Comparison of ENCODE assay signal across 9 mouse cellular contexts in the genomic region with DNA sequence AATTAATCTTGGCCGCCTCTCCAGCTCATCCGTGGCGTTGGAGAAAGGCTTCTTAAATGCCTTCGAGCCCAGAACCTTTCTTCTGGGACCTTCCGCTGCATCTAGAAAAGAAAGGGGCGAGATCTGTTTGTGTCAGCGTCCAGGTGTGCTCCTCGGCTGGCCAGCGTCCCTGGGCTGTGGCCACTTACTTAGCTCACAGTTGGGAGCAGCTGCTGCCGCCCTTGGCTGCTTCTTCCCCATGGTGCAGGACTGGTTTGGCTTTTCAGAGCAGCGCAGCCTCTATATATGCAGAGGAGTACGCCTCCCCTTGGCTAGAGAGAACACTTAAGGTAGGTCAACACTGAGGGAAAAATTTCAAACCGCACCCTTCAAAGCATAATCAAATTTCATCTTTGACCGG. TPM values are rescaled to one million over a fixed set of nuclear protein-coding genes. Genes with fewer than 3 reads are reported as not detected.
DNase-seq lines count a peak whose midpoint lies in the region; ATAC-seq and TF ChIP-seq lines count a peak whose summit lies in the region.
"Had no signal": no experiment of that assay in that cellular context is flagged by ENCODE, and none has a peak within 500 bp of the region (broad histone marks: within the 10 kb centered on the region; RNA-seq: fewer than 3 reads in every experiment).

No protein-coding gene starts in this region.

- peak; percentile 43 for DNase-seq in adrenal gland, adult 2 months
- DNase-seq in adrenal gland, postnatal 4 days (ENCODE audit: low spot score in 2 of 2): no peak
- DNase-seq in ES-CJ7 (ENCODE audit: low read depth, low spot score): peak; percentile 28
- DNase-seq in heart, postnatal 0 days (ENCODE audit: low spot score): no peak
- DNase-seq in layer of hippocampus, adult 11-12 months (ENCODE audit: low spot score): no peak
- DNase-seq in right cerebral cortex, postnatal 36 days (ENCODE audit: low spot score in 2 of 2): no peak

- H3K4me2 ChIP-seq in heart, postnatal 0 days (ENCODE audit: low read depth, low read length): peak overlapping the region; percentile 89
- peak overlapping the region; percentile 82 for H3K4me2 ChIP-seq in limb, embryonic 13.5 days (replicated peaks)
- peak overlapping the region; percentile 68 for H3K4me2 ChIP-seq in midbrain, embryonic 13.5 days (replicated peaks)

- no peak for ATAC-seq in heart, postnatal 0 days (ENCODE audit: insufficient read depth, low read depth)
- ATAC-seq in limb, embryonic 13.5 days (ENCODE audit: low FRiP score, low read depth): no peak
- no peak for ATAC-seq in midbrain, embryonic 13.5 days

- H3K4me1 ChIP-seq in heart, postnatal 0 days (ENCODE audit: control insufficient read depth, insufficient read depth): peaks cover 23% of the 10 kb centered on the region
- peaks cover 50% of the 10 kb centered on the region for H3K4me1 ChIP-seq in limb, embryonic 13.5 days
- peaks cover 47% of the 10 kb centered on the region for H3K4me1 ChIP-seq in midbrain, embryonic 13.5 days (replicated peaks)

- TF ChIP-seq CTCF in heart, postnatal 0 days (IDR thresholded peaks at IDR 0.05; ENCODE audit: low read depth): no peak

- H3K27me3 ChIP-seq in heart, postnatal 0 days (ENCODE audit: control insufficient read depth, insufficient read depth, low read length): peaks cover 12% of the 10 kb centered on the region; the same call in 1 of the 2 replicates
- H3K27me3 ChIP-seq in limb, embryonic 13.5 days: peaks cover 17% of the 10 kb centered on the region
- peaks cover 30% of the 10 kb centered on the region for H3K27me3 ChIP-seq in midbrain, embryonic 13.5 days

- no peaks in the 10 kb centered on the region for H3K9me3 ChIP-seq in heart, postnatal 0 days (replicated peaks; ENCODE audit: control insufficient read depth, low read length)
- no peaks in the 10 kb centered on the region for H3K9me3 ChIP-seq in limb, embryonic 13.5 days
- H3K9me3 ChIP-seq in midbrain, embryonic 13.5 days: no peaks in the 10 kb centered on the region

- H3K4me3 ChIP-seq in heart, postnatal 0 days (ENCODE audit: low read depth, low read length): peak overlapping the region; percentile 83
- H3K4me3 ChIP-seq in limb, embryonic 13.5 days: peak overlapping the region; percentile 94
- H3K4me3 ChIP-seq in midbrain, embryonic 13.5 days (replicated peaks): peak overlapping the region; percentile 96

- 6% methylated on average over 14 of the region's 14 CpGs for WGBS in heart, postnatal 0 days
- 2% methylated on average over 14 of the region's 14 CpGs for WGBS in limb, embryonic 13.5 days
- 4% methylated on average over 14 of the region's 14 CpGs for WGBS in midbrain, embryonic 13.5 days

- no peaks in the 10 kb centered on the region for H3K36me3 ChIP-seq in heart, postnatal 0 days (replicated peaks; ENCODE audit: control insufficient read depth, insufficient read depth, low read length)
- no peaks in the 10 kb centered on the region for H3K36me3 ChIP-seq in limb, embryonic 13.5 days
- no peaks in the 10 kb centered on the region for H3K36me3 ChIP-seq in midbrain, embryonic 13.5 days

- no peak overlapping the region for H3K27ac ChIP-seq in heart, postnatal 0 days (ENCODE audit: low read depth)
- no peak overlapping the region for H3K27ac ChIP-seq in limb, embryonic 13.5 days
- H3K27ac ChIP-seq in midbrain, embryonic 13.5 days: no peak overlapping the region

- peak overlapping the region; percentile 11; the same call in 1 of the 2 replicates for H3K9ac ChIP-seq in heart, postnatal 0 days (replicated peaks; ENCODE audit: low read depth, low read length)
- H3K9ac ChIP-seq in limb, embryonic 13.5 days: peak overlapping the region; percentile 58
- peak overlapping the region; percentile 8; the same call in 1 of the 2 replicates for H3K9ac ChIP-seq in midbrain, embryonic 13.5 days (replicated peaks)

- TF ChIP-seq EP300 in heart, postnatal 0 days (IDR thresholded peaks at IDR 0.05; ENCODE audit: low read depth): no peak

RNA-seq across cellular contexts. Expression of a gene that starts 1.0 kb away (rescaled TPM):
- total RNA-seq in adrenal gland, adult 2 months (2021): 100 to 1,000 TPM; 116 to 132 TPM
- 55.2 and 65.0 TPM in 2 replicates for polyA plus RNA-seq in adrenal gland, adult 2 months (2012; rRNA removed)
- 10 to 100 TPM; 73.1 to 89.5 TPM for total RNA-seq in adrenal gland, postnatal 4 days (2021)
- 18.0 and 66.7 TPM in 2 replicates for total RNA-seq in heart, postnatal 0 days (2014; rRNA removed; ENCODE audit: low replicate concordance)
- 12.0 and 13.9 TPM in 2 replicates for polyA plus RNA-seq in heart, postnatal 0 days (2015; fragmentation: Nextera tagmentation; extraction: Ambion mirVana)
- 18.7 and 25.3 TPM in 2 replicates for polyA plus RNA-seq in limb, embryonic 13.5 days (2015; fragmentation: Nextera tagmentation; extraction: Ambion mirVana)
- 21.5 TPM in 2 replicates for polyA plus RNA-seq in midbrain, embryonic 13.5 days (2015; fragmentation: Nextera tagmentation; extraction: Ambion mirVana)

RNA-seq across cellular contexts. Expression of a gene that starts 2.0 kb away (rescaled TPM):
- not detected for total RNA-seq in adrenal gland, adult 2 months (2021)
- polyA plus RNA-seq in adrenal gland, adult 2 months (2012; rRNA removed): 0.06 and 0.19 TPM in 2 replicates
- total RNA-seq in adrenal gland, postnatal 4 days (2021): under 1 TPM; 0.23 to 0.59 TPM
- not detected in 2 replicates for total RNA-seq in heart, postnatal 0 days (2014; rRNA removed; ENCODE audit: low replicate concordance)
- polyA plus RNA-seq in heart, postnatal 0 days (2015; fragmentation: Nextera tagmentation; extraction: Ambion mirVana): 0.04 TPM in 1 of 2 replicates, not detected in the other
- polyA plus RNA-seq in limb, embryonic 13.5 days (2015; fragmentation: Nextera tagmentation; extraction: Ambion mirVana): 0.05 TPM in 1 of 2 replicates, not detected in the other
- 0.08 and 0.11 TPM in 2 replicates for polyA plus RNA-seq in midbrain, embryonic 13.5 days (2015; fragmentation: Nextera tagmentation; extraction: Ambion mirVana)
- total RNA-seq: heart, postnatal 10 days had no signal

RNA-seq across cellular contexts. Expression of a gene that starts 44.9 kb away (rescaled TPM):
- total RNA-seq in adrenal gland, adult 2 months (2021): 100 to 1,000 TPM; 172 to 181 TPM
- 118 and 132 TPM in 2 replicates for polyA plus RNA-seq in adrenal gland, adult 2 months (2012; rRNA removed)
- 100 to 1,000 TPM in 1 of 2 experiments, 10 to 100 TPM in 1; 93.9 to 111 TPM for total RNA-seq in adrenal gland, postnatal 4 days (2021)
- 18.5 and 25.5 TPM in 2 replicates for total RNA-seq in heart, postnatal 0 days (2014; rRNA removed; ENCODE audit: low replicate concordance)
- 7.5 and 7.6 TPM in 2 replicates for polyA plus RNA-seq in heart, postnatal 0 days (2015; fragmentation: Nextera tagmentation; extraction: Ambion mirVana)
- polyA plus RNA-seq in limb, embryonic 13.5 days (2015; fragmentation: Nextera tagmentation; extraction: Ambion mirVana): 34.1 and 34.3 TPM in 2 replicates
- 55.1 and 55.2 TPM in 2 replicates for polyA plus RNA-seq in midbrain, embryonic 13.5 days (2015; fragmentation: Nextera tagmentation; extraction: Ambion mirVana)

RNA-seq across cellular contexts. Expression of a gene that starts 59.6 kb away (rescaled TPM):
- total RNA-seq in adrenal gland, adult 2 months (2021): under 1 TPM in 1 of 2 experiments, not detected in 1; 0.69 TPM
- polyA plus RNA-seq in adrenal gland, adult 2 months (2012; rRNA removed): 0.28 TPM in 1 of 2 replicates, not detected in the other
- total RNA-seq in adrenal gland, postnatal 4 days (2021): under 1 TPM; 0.73 to 0.79 TPM
- not detected in 2 replicates for total RNA-seq in heart, postnatal 0 days (2014; rRNA removed; ENCODE audit: low replicate concordance)
- not detected in 2 replicates for polyA plus RNA-seq in heart, postnatal 0 days (2015; fragmentation: Nextera tagmentation; extraction: Ambion mirVana)
- polyA plus RNA-seq in limb, embryonic 13.5 days (2015; fragmentation: Nextera tagmentation; extraction: Ambion mirVana): not detected in 2 replicates
- not detected in 2 replicates for polyA plus RNA-seq in midbrain, embryonic 13.5 days (2015; fragmentation: Nextera tagmentation; extraction: Ambion mirVana)
- total RNA-seq: heart, postnatal 10 days had no signal

Comparison
In these comparisons a context has a peak if more than half of its experiments do, and no peak if none do; other contexts are left out.
1. DNase-seq: peak in adrenal gland, adult 2 months (single experiment) and ES-CJ7 (single experiment); none in adrenal gland, postnatal 4 days (0 of 2), heart, postnatal 0 days (single experiment), layer of hippocampus, adult 11-12 months (single experiment) and right cerebral cortex, postnatal 36 days (0 of 2).
2. H3K9ac ChIP-seq: peak in every context shown above with its lines; median percentile 58 in limb, embryonic 13.5 days; 11 in heart, postnatal 0 days; 8 in midbrain, embryonic 13.5 days.
3. Peak in every context shown above with its lines, with median percentiles within 50 percentile points of each other: H3K4me2 ChIP-seq and H3K4me3 ChIP-seq.